Mouse (Mus musculus) hindbrain, postnatal 0 days (tissue): ENCODE results near the gene Rbm34. TPM values are rescaled to one million over a fixed set of nuclear protein-coding genes. Genes with fewer than 3 reads are reported as not detected.

Experiments used
- ATAC-seq: fragments of 200-750 bp; cut with Nextera tagmentation; 2 replicates; pipeline ENCODE4 v1.8.0; 2017; ENCODE audit warnings: mild to moderate bottlenecking, moderate TSS enrichment, moderate library complexity
- DNase-seq: peaks from one replicate; pipeline ENCODE4 v3.0.0-alpha.2; 2015; ENCODE audit warnings: low spot score
- H3K27ac ChIP-seq: fragments of 300-500 bp; sonication (generic); 2 replicates; pipeline ENCODE4 v1.5.1; 2014; ENCODE audit warnings: mild to moderate bottlenecking
- H3K27me3 ChIP-seq: fragments of 300-500 bp; sonication (generic); 2 replicates; pipeline ENCODE4 v1.6.1; 2014; ENCODE audit warnings: low read length, mixed read lengths; ENCODE audit not compliant: insufficient read depth
- H3K36me3 ChIP-seq: fragments of 300-500 bp; sonication (generic); 2 replicates; pipeline ENCODE4 v1.6.1; 2014; ENCODE audit warnings: low read length, mixed read lengths; ENCODE audit not compliant: insufficient read depth
- H3K4me1 ChIP-seq: fragments of 300-500 bp; sonication (generic); 2 replicates; pipeline ENCODE4 v1.6.1; 2014; ENCODE audit warnings: antibody characterized with exemption, low read length, mixed read lengths; ENCODE audit not compliant: insufficient read depth
- H3K4me2 ChIP-seq: fragments of 300-500 bp; sonication (generic); 2 replicates; pipeline ENCODE4 v1.6.1; 2014; ENCODE audit warnings: low read depth, mild to moderate bottlenecking, low read length, moderate library complexity, mixed read lengths
- H3K4me3 ChIP-seq: fragments of 300-500 bp; sonication (generic); 2 replicates; pipeline ENCODE4 v1.5.1; 2014; ENCODE audit warnings: low read length
- H3K9ac ChIP-seq: fragments of 300-500 bp; sonication (generic); replicated peaks from 2 replicates; pipeline ENCODE4 v1.6.1; 2014; ENCODE audit warnings: mild to moderate bottlenecking, low read length, moderate library complexity, mixed read lengths
- H3K9me3 ChIP-seq: fragments of 300-500 bp; sonication (generic); 2 replicates; pipeline ENCODE4 v1.6.1; 2016; ENCODE audit warnings: low read length, mixed read lengths
- CTCF ChIP-seq: IDR thresholded peaks from 2 replicates; pipeline ENCODE4 v1.5.1; 2016; ENCODE audit warnings: antibody characterized with exemption, control low read depth, low read depth
- WGBS: fragments of 180-500 bp; shearing (Covaris S2); extraction: QIAGEN DNeasy Blood & Tissue Kit; methylation state at CpG from one replicate; pipeline ENCODE4 v1.1.7; 2014; 5-methylcytosine and 5-hydroxymethylcytosine counted together
- polyA plus RNA-seq: library from polyadenylated mRNA; unstranded; fragments of >200 nt; fragmentation: Nextera tagmentation; extraction: Ambion mirVana; gene quantifications from 2 replicates; pipeline ENCODE4 v1.2.1, GENCODE M21; 2015
- total RNA-seq: library from RNA; depleted of rRNA; stranded (reverse); fragments of >200 nt; gene quantifications from 2 replicates; pipeline ENCODE4 v1.2.3, GENCODE M21; 2014; rRNA removed

The Rbm34 gene
- total RNA-seq = 9.8 and 10.4 TPM in 2 replicates
- 28.3 and 29.0 TPM in 2 replicates for polyA plus RNA-seq

- ATAC-seq (peak; percentile 98), DNase-seq (peak; percentile 97)
- Histone ChIP-seq H3K27ac (peak within 1 kb of the TSS; percentile 88), H3K9me3 (no peaks in the 10 kb centered on the region), H3K27me3 (no peaks in the 10 kb centered on the region), H3K9ac (peak within 1 kb of the TSS; percentile 76), H3K4me2 (peak within 1 kb of the TSS; percentile 84), H3K4me1 (0 out of 2 replicates have a peak, but pooled peaks cover 6% of the 10 kb centered on the region), H3K36me3 (0 out of 2 replicates have a peak, but pooled peaks cover 9% of the 10 kb centered on the region), H3K4me3 (peak within 1 kb of the TSS; percentile 94)
- TF ChIP-seq CTCF = no peak
- 0% methylated on average over 50 of the region's 50 CpGs for WGBS
Observed at GRCm38 (mm10) chr8:126970579-126971313, at the start of gene Rbm34. TSS of gene Rbm34 (minus strand) at chr8:126971071.

- no peak for DNase-seq
- H3K9ac ChIP-seq = no peak overlapping the region
- no peaks in the 10 kb centered on the region for H3K9me3 ChIP-seq
- TF ChIP-seq CTCF = no peak
- 57% methylated on average over 9 of the region's 9 CpGs for WGBS
- H3K27ac ChIP-seq = no peak overlapping the region
- ATAC-seq = no peak
- no peaks in the 10 kb centered on the region for H3K27me3 ChIP-seq
- no peaks in the 10 kb centered on the region for H3K36me3 ChIP-seq
- H3K4me2 ChIP-seq = no peak overlapping the region
- no peaks in the 10 kb centered on the region for H3K4me1 ChIP-seq
- no peak overlapping the region for H3K4me3 ChIP-seq
Observed at GRCm38 (mm10) chr8:127011668-127012067, 40.8 kb upstream of the Rbm34 start.

GRCm38 (mm10) chr8:126994506-126994905, 23.6 kb upstream of the Rbm34 start:
- Histone ChIP-seq H3K9ac (no peak overlapping the region), H3K27ac (no peak overlapping the region), H3K27me3 (no peaks in the 10 kb centered on the region), H3K36me3 (no peaks in the 10 kb centered on the region), H3K9me3 (no peaks in the 10 kb centered on the region), H3K4me3 (no peak overlapping the region), H3K4me1 (no peaks in the 10 kb centered on the region), H3K4me2 (no peak overlapping the region)
- WGBS = 36% methylated on average over 1 of the region's 1 CpGs
- DNase-seq = no peak
- 0 out of 2 replicates have a peak, but pooled peaks have one; percentile 18 for ATAC-seq
- TF ChIP-seq CTCF = no peak

- H3K9ac ChIP-seq = no peak overlapping the region
- DNase-seq (peak; percentile 62), ATAC-seq (no peak)
- H3K4me1 ChIP-seq = no peaks in the 10 kb centered on the region
- no peaks in the 10 kb centered on the region for H3K27me3 ChIP-seq
- no peaks in the 10 kb centered on the region for H3K36me3 ChIP-seq
- no peak overlapping the region for H3K27ac ChIP-seq
- H3K4me2 ChIP-seq = no peak overlapping the region
- 72% methylated on average over 5 of the region's 5 CpGs for WGBS
- H3K9me3 ChIP-seq = no peaks in the 10 kb centered on the region
- TF ChIP-seq CTCF = peak; percentile 43; the same call in 1 of the 2 replicates
- H3K4me3 ChIP-seq = no peak overlapping the region
Observed at GRCm38 (mm10) chr8:126989363-126990153, 18.7 kb upstream of the Rbm34 start.

GRCm38 (mm10) chr8:126988346-126989006, 17.6 kb upstream of the Rbm34 start:
- H3K36me3 ChIP-seq = no peaks in the 10 kb centered on the region
- H3K27ac ChIP-seq = no peak overlapping the region
- no peak overlapping the region for H3K4me3 ChIP-seq
- peak; percentile 49 for DNase-seq
- no peak overlapping the region for H3K9ac ChIP-seq
- no peaks in the 10 kb centered on the region for H3K9me3 ChIP-seq
- H3K4me1 ChIP-seq = no peaks in the 10 kb centered on the region
- ATAC-seq = 0 out of 2 replicates have a peak, but pooled peaks have one; percentile 38
- H3K4me2 ChIP-seq = no peak overlapping the region
- WGBS = 48% methylated on average over 16 of the region's 16 CpGs
- H3K27me3 ChIP-seq = no peaks in the 10 kb centered on the region
- TF ChIP-seq CTCF = peak; percentile 34

GRCm38 (mm10) chr8:126986495-126986894, 15.6 kb upstream of the Rbm34 start:
- DNase-seq (peak; percentile 95), ATAC-seq (peak; percentile 61; the same call in 1 of the 2 replicates)
- peak; percentile 100 for TF ChIP-seq CTCF
- no peaks in the 10 kb centered on the region for H3K27me3 ChIP-seq
- no peaks in the 10 kb centered on the region for H3K9me3 ChIP-seq
- no peaks in the 10 kb centered on the region for H3K4me1 ChIP-seq
- peak overlapping the region; percentile 13; the same call in 1 of the 2 replicates for H3K4me2 ChIP-seq
- H3K9ac ChIP-seq = no peak overlapping the region
- H3K36me3 ChIP-seq = no peaks in the 10 kb centered on the region
- H3K27ac ChIP-seq = no peak overlapping the region
- no peak overlapping the region for H3K4me3 ChIP-seq
- 3% methylated on average over 12 of the region's 12 CpGs for WGBS
